Comparison of ENCODE assay signal across 23 mouse cellular contexts in the genomic region with DNA sequence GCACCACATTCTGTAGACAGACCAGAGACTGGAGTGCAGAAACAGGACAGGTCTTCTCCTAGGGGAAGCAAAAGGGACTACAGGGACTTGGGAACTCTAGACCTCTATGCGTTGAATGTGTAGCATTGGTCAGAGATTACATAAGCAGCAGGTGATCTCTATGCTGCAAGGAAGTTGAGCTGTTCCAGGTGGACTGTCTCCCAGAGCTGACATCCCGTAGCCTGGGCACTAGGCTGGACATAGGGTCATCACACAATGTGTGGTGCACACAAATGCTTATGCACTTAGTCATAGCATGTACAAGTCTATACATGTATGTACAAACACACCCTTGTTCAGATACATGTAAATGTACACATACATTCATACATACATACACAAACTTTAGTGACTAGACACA.
"Had no signal": no experiment of that assay in that cellular context is flagged by ENCODE, and none has a peak within 500 bp of the region (broad histone marks: within the 10 kb centered on the region; RNA-seq: fewer than 3 reads in every experiment).

No protein-coding gene starts in this region.

- H3K4me1 ChIP-seq: heart, embryonic 10.5 days; heart, embryonic 12.5 days; hindbrain, embryonic 12.5 days; intestine, embryonic 15.5 days; limb, embryonic 13.5 days; limb, embryonic 15.5 days; liver, embryonic 12.5 days had no signal

- H3K36me3 ChIP-seq: heart, embryonic 10.5 days; heart, embryonic 12.5 days; hindbrain, embryonic 10.5 days; hindbrain, embryonic 12.5 days; intestine, embryonic 15.5 days; limb, embryonic 13.5 days; limb, embryonic 15.5 days; liver, embryonic 12.5 days had no signal

- H3K4me2 ChIP-seq: heart, embryonic 12.5 days; hindbrain, embryonic 12.5 days; hindbrain, embryonic 14.5 days; intestine, embryonic 15.5 days; limb, embryonic 13.5 days; limb, embryonic 15.5 days; liver, embryonic 12.5 days had no signal

- H3K9ac ChIP-seq: heart, embryonic 12.5 days; hindbrain, embryonic 12.5 days; hindbrain, embryonic 14.5 days; intestine, embryonic 15.5 days; limb, embryonic 13.5 days; limb, embryonic 15.5 days; liver, embryonic 12.5 days; liver, embryonic 14.5 days had no signal

- ATAC-seq: hindbrain, embryonic 16.5 days; inflammation-experienced regulatory T-cells, adult 6 months; intestine, embryonic 15.5 days; intestine, postnatal 0 days; liver, embryonic 12.5 days had no signal

- H3K4me3 ChIP-seq: heart, adult 2 months; heart, embryonic 10.5 days; heart, embryonic 12.5 days; hindbrain, embryonic 10.5 days; hindbrain, embryonic 12.5 days; intestine, embryonic 15.5 days; limb, embryonic 13.5 days; limb, embryonic 15.5 days; liver, embryonic 12.5 days had no signal

- DNase-seq: heart, adult 2 months; heart, postnatal 10 days; heart, postnatal 4 days; kidney, adult 18-20 months; kidney, adult 8-10 months; kidney, postnatal 10 days; kidney, postnatal 25 days; layer of hippocampus, adult 9-11 months; layer of hippocampus, postnatal 36 days; left cerebral cortex, postnatal 4 days had no signal

- H3K27ac ChIP-seq: heart, adult 2 months; heart, embryonic 10.5 days; hindbrain, embryonic 10.5 days; hindbrain, embryonic 12.5 days; hindbrain, embryonic 14.5 days; intestine, embryonic 15.5 days; limb, embryonic 13.5 days; limb, embryonic 15.5 days; liver, embryonic 12.5 days; liver, embryonic 14.5 days had no signal

- H3K9me3 ChIP-seq: heart, embryonic 10.5 days; hindbrain, embryonic 10.5 days; hindbrain, embryonic 12.5 days; intestine, embryonic 15.5 days; limb, embryonic 13.5 days; limb, embryonic 15.5 days; liver, embryonic 12.5 days had no signal

- H3K27me3 ChIP-seq: heart, embryonic 12.5 days; hindbrain, embryonic 12.5 days; intestine, embryonic 15.5 days; limb, embryonic 13.5 days; limb, embryonic 15.5 days; liver, embryonic 12.5 days had no signal
